In genomic region chr7:101267457-101268259, GRCm38 (mm10) we compare ENCODE assay signal across 11 mouse cellular contexts. TPM values are rescaled to one million over a fixed set of nuclear protein-coding genes. Genes with fewer than 3 reads are reported as not detected.
DNase-seq lines count a peak whose midpoint lies in the region; ATAC-seq and TF ChIP-seq lines count a peak whose summit lies in the region.
"Had no signal": no experiment of that assay in that cellular context is flagged by ENCODE, and none has a peak within 500 bp of the region (broad histone marks: within the 10 kb centered on the region; RNA-seq: fewer than 3 reads in every experiment).

No protein-coding gene starts in this region.

- no peaks in the 10 kb centered on the region for H3K9me3 ChIP-seq in intestine, embryonic 14.5 days (ENCODE audit: control insufficient read depth, low read length)
- no peaks in the 10 kb centered on the region for H3K9me3 ChIP-seq in intestine, postnatal 0 days (ENCODE audit: control insufficient read depth)
- no peaks in the 10 kb centered on the region for H3K9me3 ChIP-seq in lung, embryonic 16.5 days (ENCODE audit: control insufficient read depth, low read length)
- no peaks in the 10 kb centered on the region for H3K9me3 ChIP-seq in heart, embryonic 12.5 days (replicated peaks)
- H3K9me3 ChIP-seq: limb, embryonic 13.5 days; midbrain, embryonic 15.5 days had no signal

- no peak overlapping the region for H3K9ac ChIP-seq in intestine, embryonic 14.5 days (ENCODE audit: low read length)
- no peak overlapping the region for H3K9ac ChIP-seq in intestine, postnatal 0 days (ENCODE audit: low read depth, low read length)
- no peak overlapping the region for H3K9ac ChIP-seq in lung, embryonic 16.5 days (ENCODE audit: low read length)
- H3K9ac ChIP-seq in heart, embryonic 12.5 days = no peak overlapping the region
- H3K9ac ChIP-seq: limb, embryonic 13.5 days; midbrain, embryonic 15.5 days had no signal

- no peak for DNase-seq in intestine, embryonic 14.5 days (ENCODE audit: low spot score)
- DNase-seq in lung, postnatal 25 days (ENCODE audit: low spot score) = no peak
- DNase-seq in embryo, embryonic 10 days (ENCODE audit: low spot score) = no peak
- DNase-seq: cerebellum, postnatal 36 days had no signal

- no peaks in the 10 kb centered on the region for H3K4me1 ChIP-seq in intestine, embryonic 14.5 days (replicated peaks; ENCODE audit: control insufficient read depth, insufficient read depth, low read length)
- no peaks in the 10 kb centered on the region for H3K4me1 ChIP-seq in intestine, postnatal 0 days (replicated peaks; ENCODE audit: control insufficient read depth, insufficient read depth, low read length)
- H3K4me1 ChIP-seq in lung, embryonic 16.5 days (replicated peaks; ENCODE audit: control insufficient read depth, insufficient read depth, low read length) = peaks cover 6% of the 10 kb centered on the region
- peaks cover 11% of the 10 kb centered on the region for H3K4me1 ChIP-seq in heart, embryonic 12.5 days (replicated peaks)
- no peaks in the 10 kb centered on the region for H3K4me1 ChIP-seq in small intestine, adult 2 months (ENCODE audit: control insufficient read depth, insufficient read depth, insufficient read length, low read length)
- H3K4me1 ChIP-seq: limb, embryonic 13.5 days; midbrain, embryonic 15.5 days had no signal

- TF ChIP-seq POLR2A in small intestine, adult 2 months (IDR thresholded peaks at IDR 0.05; ENCODE audit: low read depth, low read length) = no peak

- H3K4me2 ChIP-seq in intestine, embryonic 14.5 days (ENCODE audit: low read length) = no peak overlapping the region
- H3K4me2 ChIP-seq in intestine, postnatal 0 days (replicated peaks; ENCODE audit: low read depth) = no peak overlapping the region
- no peak overlapping the region for H3K4me2 ChIP-seq in lung, embryonic 16.5 days (ENCODE audit: low read depth, low read length)
- no peak overlapping the region for H3K4me2 ChIP-seq in heart, embryonic 12.5 days
- H3K4me2 ChIP-seq: limb, embryonic 13.5 days; midbrain, embryonic 15.5 days had no signal

- no peak overlapping the region for H3K4me3 ChIP-seq in intestine, embryonic 14.5 days (ENCODE audit: low read depth, low read length)
- no peak overlapping the region for H3K4me3 ChIP-seq in intestine, postnatal 0 days (ENCODE audit: low read depth, low read length)
- H3K4me3 ChIP-seq in lung, embryonic 16.5 days (ENCODE audit: low read length) = no peak overlapping the region
- no peak overlapping the region for H3K4me3 ChIP-seq in heart, embryonic 12.5 days
- H3K4me3 ChIP-seq in small intestine, adult 2 months (ENCODE audit: low read depth, low read length) = no peak overlapping the region
- H3K4me3 ChIP-seq: limb, embryonic 13.5 days; midbrain, embryonic 15.5 days had no signal

- H3K36me3 ChIP-seq in intestine, embryonic 14.5 days (ENCODE audit: control insufficient read depth, insufficient read depth, low read length) = peaks cover 21% of the 10 kb centered on the region
- peaks cover 22% of the 10 kb centered on the region for H3K36me3 ChIP-seq in intestine, postnatal 0 days (ENCODE audit: control insufficient read depth, insufficient read depth)
- no peaks in the 10 kb centered on the region; the same call in 1 of the 2 replicates for H3K36me3 ChIP-seq in lung, embryonic 16.5 days (ENCODE audit: control insufficient read depth, insufficient read depth, low read length)
- peaks cover 17% of the 10 kb centered on the region for H3K36me3 ChIP-seq in heart, embryonic 12.5 days
- H3K36me3 ChIP-seq in small intestine, adult 2 months (ENCODE audit: control insufficient read depth, insufficient read depth, low read length) = peaks cover 24% of the 10 kb centered on the region

- ATAC-seq in intestine, embryonic 14.5 days (replicated peaks; ENCODE audit: low FRiP score, low TSS enrichment, low read depth) = no peak
- ATAC-seq in intestine, postnatal 0 days = no peak
- peak; percentile 51 for ATAC-seq in lung, embryonic 16.5 days (ENCODE audit: low read depth)
- ATAC-seq in heart, embryonic 12.5 days (ENCODE audit: insufficient number of reproducible peaks, low FRiP score) = peak; percentile 48; the same call in 1 of the 2 replicates
- ATAC-seq in CD4-positive, CD25-positive, alpha-beta regulatory T cell, adult 4 months = no peak
- ATAC-seq: midbrain, embryonic 15.5 days had no signal

- no peaks in the 10 kb centered on the region for H3K27me3 ChIP-seq in intestine, embryonic 14.5 days (replicated peaks; ENCODE audit: control insufficient read depth, insufficient read depth, low read length)
- no peaks in the 10 kb centered on the region for H3K27me3 ChIP-seq in intestine, postnatal 0 days (replicated peaks; ENCODE audit: control insufficient read depth, insufficient read depth, low read length)
- no peaks in the 10 kb centered on the region for H3K27me3 ChIP-seq in lung, embryonic 16.5 days (ENCODE audit: control insufficient read depth, insufficient read depth, low read depth, low read length)
- H3K27me3 ChIP-seq in heart, embryonic 12.5 days (replicated peaks) = no peaks in the 10 kb centered on the region
- no peaks in the 10 kb centered on the region for H3K27me3 ChIP-seq in small intestine, adult 2 months (ENCODE audit: control insufficient read depth, insufficient read depth, low read length)
- H3K27me3 ChIP-seq: limb, embryonic 13.5 days; midbrain, embryonic 15.5 days had no signal

- H3K27ac ChIP-seq in intestine, embryonic 14.5 days (ENCODE audit: low read depth) = peak overlapping the region; percentile 40; the same call in 1 of the 2 replicates
- H3K27ac ChIP-seq in intestine, postnatal 0 days (ENCODE audit: low read depth, low read length) = no peak overlapping the region
- peak overlapping the region; percentile 85 for H3K27ac ChIP-seq in lung, embryonic 16.5 days (ENCODE audit: low read length)
- peak overlapping the region; percentile 83 for H3K27ac ChIP-seq in heart, embryonic 12.5 days (ENCODE audit: poor library complexity, severe bottlenecking)
- peak overlapping the region; percentile 15; the same call in 1 of the 2 replicates for H3K27ac ChIP-seq in small intestine, adult 2 months (ENCODE audit: insufficient read depth, low read depth, low read length)
- H3K27ac ChIP-seq: limb, embryonic 13.5 days; midbrain, embryonic 15.5 days had no signal

- 52% methylated on average over 3 of the region's 3 CpGs for WGBS in intestine, embryonic 14.5 days
- WGBS in intestine, postnatal 0 days = 66% methylated on average over 3 of the region's 3 CpGs
- WGBS in lung, embryonic 16.5 days = 41% methylated on average over 3 of the region's 3 CpGs
- 32% methylated on average over 3 of the region's 3 CpGs for WGBS in heart, embryonic 12.5 days
- 75% methylated on average over 3 of the region's 3 CpGs for WGBS in small intestine, adult 2 months

- no peak for TF ChIP-seq CTCF in intestine, postnatal 0 days (IDR thresholded peaks at IDR 0.05; ENCODE audit: low read depth)
- no peak for TF ChIP-seq CTCF in small intestine, adult 2 months (IDR thresholded peaks at IDR 0.05; ENCODE audit: extremely low read depth, insufficient read length, insufficient replicate concordance, low read depth, low read length)

RNA-seq across cellular contexts. Expression of gene Atg16l2, which starts 34.4 kb away (rescaled TPM):
- 12.7 and 16.7 TPM in 2 replicates for polyA plus RNA-seq in intestine, embryonic 14.5 days (2014; fragmentation: Nextera tagmentation; extraction: Ambion mirVana)
- 5.2 and 6.2 TPM in 2 replicates for polyA plus RNA-seq in intestine, postnatal 0 days (2015; fragmentation: Nextera tagmentation; extraction: Ambion mirVana)
- 19.6 and 22.6 TPM in 2 replicates for polyA plus RNA-seq in lung, embryonic 16.5 days (2015; fragmentation: Nextera tagmentation; extraction: Ambion mirVana)
- polyA plus RNA-seq in heart, embryonic 12.5 days (2016; fragmentation: Nextera tagmentation; extraction: Ambion mirVana) = 22.6 and 23.8 TPM in 2 replicates
- polyA plus RNA-seq in small intestine, adult 2 months (2012; rRNA removed) = 8.1 and 11.0 TPM in 2 replicates
- 10 to 100 TPM; 46.7 to 58.1 TPM for polyA plus RNA-seq in CD4-positive, CD25-positive, alpha-beta regulatory T cell, adult 4 months (2017; shearing (Covaris generic))

RNA-seq across cellular contexts. Expression of gene Stard10, which starts 49.2 kb away (rescaled TPM):
- polyA plus RNA-seq in intestine, embryonic 14.5 days (2014; fragmentation: Nextera tagmentation; extraction: Ambion mirVana) = 123 and 134 TPM in 2 replicates
- 63.7 and 71.7 TPM in 2 replicates for polyA plus RNA-seq in intestine, postnatal 0 days (2015; fragmentation: Nextera tagmentation; extraction: Ambion mirVana)
- polyA plus RNA-seq in lung, embryonic 16.5 days (2015; fragmentation: Nextera tagmentation; extraction: Ambion mirVana) = 43.0 and 46.5 TPM in 2 replicates
- polyA plus RNA-seq in heart, embryonic 12.5 days (2016; fragmentation: Nextera tagmentation; extraction: Ambion mirVana) = 22.9 and 28.6 TPM in 2 replicates
- polyA plus RNA-seq in small intestine, adult 2 months (2012; rRNA removed) = 148 and 264 TPM in 2 replicates
- 1 to 10 TPM in 1 of 2 experiments, under 1 TPM in 1; 0.76 to 4.8 TPM for polyA plus RNA-seq in CD4-positive, CD25-positive, alpha-beta regulatory T cell, adult 4 months (2017; shearing (Covaris generic))

Comparison
In these comparisons a context has a peak if more than half of its experiments do, and no peak if none do; other contexts are left out.
1. ATAC-seq: peak in lung, embryonic 16.5 days (single experiment) and heart, embryonic 12.5 days (single experiment); none in intestine, embryonic 14.5 days (single experiment), intestine, postnatal 0 days (single experiment) and CD4-positive, CD25-positive, alpha-beta regulatory T cell, adult 4 months (single experiment).